Mouse (Mus musculus) liver, adult 2 months (tissue): Measurements from ENCODE around the gene Erich6.

ENCODE experiments used
- CTCF ChIP-seq: fragments of 200-500 bp; IDR thresholded peaks from 2 replicates; pipeline ENCODE4 v1.5.1; 2011; ENCODE audit warnings: low read depth, low read length, control low read depth
- POLR2A ChIP-seq: fragments of 200-500 bp; IDR thresholded peaks from 2 replicates; pipeline ENCODE4 v1.6.1; 2011; ENCODE audit warnings: low read length, control low read depth; ENCODE audit not compliant: insufficient read depth; ENCODE audit errors: extremely low read depth

GRCm38 (mm10) chr3:58663970-58664369 lies 27.0 kb upstream of the Erich6 start:
- no peak for TF ChIP-seq CTCF
- no peak for TF ChIP-seq POLR2A
